Mouse (Mus musculus): ENCODE results near the gene Hist1h3f.

DNA sequence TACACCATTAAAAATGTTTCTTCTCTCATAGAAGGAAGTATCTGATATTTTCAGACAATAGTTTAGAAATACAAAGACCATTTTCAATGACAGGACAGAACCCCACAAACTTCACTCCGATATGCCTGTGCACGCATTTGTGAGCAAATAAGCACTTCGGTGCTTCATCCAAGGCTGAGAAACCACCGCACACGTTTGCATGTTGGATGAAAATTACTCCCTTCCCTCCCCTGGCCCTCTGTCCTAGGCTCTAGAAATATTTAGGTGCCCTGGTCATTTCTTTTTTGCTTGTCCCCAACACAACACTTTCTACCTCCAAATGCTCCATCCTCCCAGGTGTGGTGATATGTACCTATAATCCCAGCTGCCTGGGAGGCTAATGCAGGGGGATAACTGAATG lies 42.3 kb upstream of the Hist1h3f start:
- TF ChIP-seq POLR2A (IDR thresholded peaks at IDR 0.05; ENCODE audit: low read depth, low read length) (no peak), CTCF (conservative IDR thresholded peaks at IDR 0.05; ENCODE audit: insufficient read depth, insufficient read length, low read depth, low read length) (no peak)
